Mouse (Mus musculus) telencephalon, adult 2 months (tissue): ENCODE data around the gene Gm10837.

Source experiments
- DNase-seq: peaks from one replicate; pipeline ENCODE4 v3.0.0-alpha.2; 2011; ENCODE audit warnings: low read depth, low spot score

Gm10837 gene

DNA sequence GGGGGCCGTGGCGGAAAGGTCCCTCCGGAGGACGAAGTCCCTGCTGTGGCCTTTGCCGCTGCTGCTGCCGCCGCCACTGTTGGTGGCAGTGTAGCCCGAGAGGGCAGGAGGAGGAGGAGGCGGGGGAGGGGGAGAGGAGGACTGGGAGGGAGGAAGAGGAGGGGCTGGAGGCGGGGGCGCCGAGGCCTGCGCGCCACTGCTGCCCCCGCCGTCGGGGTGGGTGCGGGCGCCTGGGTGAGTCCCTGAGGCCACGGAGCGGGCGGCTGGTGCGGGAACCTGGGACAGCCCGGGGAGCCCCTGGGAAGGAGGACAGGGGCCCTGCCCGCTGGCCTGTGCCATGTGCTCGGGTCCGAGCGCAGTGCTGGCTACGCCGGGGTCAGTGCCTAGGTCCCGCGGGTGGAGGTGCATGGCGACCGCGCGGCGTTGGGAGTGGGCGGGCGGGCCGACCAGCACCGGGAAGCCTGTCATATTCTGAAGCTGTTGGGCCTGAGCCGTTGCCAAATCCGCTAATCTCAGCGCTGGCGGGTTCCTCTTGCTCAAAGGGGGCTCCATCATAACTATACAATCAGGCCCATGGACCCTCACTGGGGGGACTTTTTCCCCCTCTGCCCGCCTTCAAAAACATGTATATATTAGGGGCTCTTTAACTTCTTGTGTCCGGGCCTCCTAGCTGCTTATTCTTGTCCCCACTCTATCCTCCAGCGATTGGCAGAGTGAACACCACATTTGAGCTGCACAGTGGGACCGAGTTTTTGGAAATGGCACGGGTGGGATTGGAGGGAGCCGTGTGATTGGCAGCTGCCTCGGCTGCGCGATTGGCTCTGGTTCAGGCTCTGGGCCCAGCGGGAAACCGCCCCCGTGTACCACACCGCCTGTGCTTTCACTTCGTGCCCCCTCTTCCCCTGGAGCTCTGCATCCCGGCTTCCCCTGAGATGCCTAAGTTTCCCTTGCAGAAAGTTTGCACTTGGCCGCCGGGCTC, 25.3 kb upstream of the Gm10837 start, which contains the start of gene Zic5:
Gene Zic5 (minus strand): TSS at position 915 of the 979 bp plus-strand sequence.
- no peak for DNase-seq

DNA sequence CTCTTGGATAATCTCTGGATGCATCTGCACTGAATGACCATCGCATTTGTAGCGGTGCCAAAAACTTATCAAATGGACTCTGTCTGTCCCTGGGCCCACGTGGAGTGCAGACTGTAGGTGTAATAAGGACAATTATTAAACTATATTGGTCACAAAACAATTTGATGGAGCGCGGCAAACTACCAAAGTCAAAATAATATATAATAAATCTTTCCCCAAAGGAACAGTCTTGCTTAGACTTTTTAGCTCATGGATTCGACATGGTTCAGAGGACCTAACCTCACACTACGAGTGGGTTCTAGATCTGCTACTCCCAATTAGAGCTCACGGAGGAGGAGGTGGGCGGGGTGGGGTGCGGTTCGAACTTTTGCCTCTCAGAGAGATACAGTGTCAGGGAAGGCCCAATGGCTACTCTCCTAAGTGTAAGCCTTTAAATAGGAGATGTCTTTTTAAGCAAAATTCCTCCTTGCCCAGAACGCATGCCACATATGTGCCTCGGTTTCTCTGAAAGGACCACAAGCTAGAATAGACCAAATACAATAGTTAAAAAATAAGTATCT, 24.4 kb upstream of the Gm10837 start:
- DNase-seq, result no peak

DNA sequence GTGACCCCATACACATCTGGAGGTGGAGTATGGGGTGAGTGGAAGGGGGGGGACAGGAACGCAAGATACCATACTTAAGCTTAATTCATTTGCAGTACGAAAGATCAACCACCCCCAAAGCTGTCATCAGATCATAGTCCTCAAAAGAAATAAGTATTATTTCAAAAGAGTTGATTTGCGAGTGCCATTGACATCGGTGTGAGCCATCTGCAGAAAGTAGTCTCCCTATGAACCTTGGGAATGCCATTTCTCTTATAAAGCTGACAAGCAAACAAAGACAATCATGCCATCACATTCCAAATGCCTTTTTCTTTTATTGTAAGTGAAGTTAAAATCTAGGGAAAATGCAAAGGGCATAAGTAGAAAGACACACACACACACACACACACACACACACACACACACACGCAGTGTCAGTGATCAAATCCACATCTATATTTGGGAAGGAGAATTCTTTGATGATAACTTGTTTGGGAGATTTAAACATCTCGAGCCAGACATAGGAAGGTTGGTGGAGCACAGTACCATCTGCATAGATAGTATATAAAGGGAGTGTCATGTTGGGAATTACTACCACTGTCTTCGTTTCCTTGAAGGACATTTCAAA, 23.5 kb upstream of the Gm10837 start:
- no peak for DNase-seq

DNA sequence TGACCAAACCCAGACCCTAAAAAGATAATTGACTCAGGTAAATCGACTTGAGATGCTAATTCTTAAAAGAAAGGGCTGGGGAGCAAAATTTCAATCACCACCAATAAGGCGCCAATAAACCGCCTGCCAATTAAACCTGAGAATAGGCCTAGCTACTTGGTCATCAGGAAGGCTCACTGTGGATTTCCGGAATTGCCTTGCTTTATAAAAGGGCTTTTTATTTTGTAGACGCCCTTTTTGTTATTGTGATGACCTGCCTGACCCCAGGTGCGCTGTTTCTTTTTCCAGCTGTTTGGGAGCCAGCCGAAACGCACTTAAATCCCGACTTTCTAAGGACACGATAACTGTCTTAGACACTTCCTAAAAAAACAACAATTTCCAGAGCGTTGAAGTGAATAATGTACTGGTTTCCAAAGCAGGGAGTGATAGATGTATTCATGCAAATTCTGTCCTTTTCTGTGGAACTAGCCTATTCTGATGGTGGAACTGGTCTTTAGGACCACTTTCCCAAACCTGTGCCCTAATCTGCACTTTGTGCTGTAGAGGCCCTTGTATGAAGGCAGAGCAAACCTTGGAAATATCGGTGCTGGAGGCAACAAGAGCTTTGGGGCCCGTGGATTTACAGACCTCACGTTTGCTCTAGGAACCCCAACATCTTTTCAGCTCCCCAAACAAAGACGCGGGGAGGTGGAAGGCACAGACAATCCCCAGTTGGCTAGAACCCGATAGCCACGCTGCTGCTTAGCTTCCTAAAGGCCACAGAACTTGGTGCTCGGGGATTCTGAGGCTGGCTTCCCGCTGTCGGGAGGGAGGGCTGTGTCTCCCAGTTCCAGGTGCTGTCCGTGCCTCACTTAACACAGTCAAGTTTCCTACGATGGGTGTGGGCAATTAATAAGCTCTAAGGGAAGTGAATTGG, 22.2 kb upstream of the Gm10837 start:
- DNase-seq, result no peak

DNA sequence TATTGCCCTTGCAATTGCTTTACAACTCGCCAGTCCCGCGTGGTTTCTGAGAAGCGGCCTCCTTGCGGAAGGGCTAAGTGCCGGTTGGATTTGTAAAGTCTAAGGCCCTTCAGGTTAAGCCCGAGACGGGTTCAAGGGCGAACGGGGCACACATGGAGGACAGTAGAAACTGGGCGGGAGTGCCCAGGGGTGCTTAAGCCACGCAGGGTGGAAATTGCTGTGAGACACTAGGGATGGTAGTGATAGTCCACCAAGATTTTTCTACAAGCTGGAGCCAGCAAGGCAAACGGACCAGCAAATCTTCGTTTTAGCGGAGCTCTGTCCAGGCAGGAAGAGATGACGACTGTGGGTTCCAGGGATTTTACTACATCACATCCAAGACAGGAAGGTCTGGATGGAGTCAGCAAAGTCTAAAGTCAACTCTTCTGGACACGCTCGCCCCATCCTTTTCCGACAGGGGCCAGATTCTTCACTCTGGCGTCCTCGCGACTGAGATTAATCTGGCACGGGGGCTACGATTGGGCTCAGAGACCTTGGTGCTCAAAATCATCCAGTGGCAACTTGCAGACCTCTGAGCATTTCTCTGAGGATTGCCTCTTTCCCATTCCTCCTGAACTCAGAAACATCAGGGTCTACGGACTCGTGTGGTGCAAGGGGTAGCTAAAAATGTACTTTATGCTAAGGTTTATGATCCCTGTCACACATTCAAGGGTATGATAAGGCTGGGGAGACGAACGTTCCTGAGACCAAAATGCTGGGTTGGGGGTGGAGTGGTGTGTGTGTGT, 21.2 kb upstream of the Gm10837 start:
- DNase-seq, result no peak

DNA sequence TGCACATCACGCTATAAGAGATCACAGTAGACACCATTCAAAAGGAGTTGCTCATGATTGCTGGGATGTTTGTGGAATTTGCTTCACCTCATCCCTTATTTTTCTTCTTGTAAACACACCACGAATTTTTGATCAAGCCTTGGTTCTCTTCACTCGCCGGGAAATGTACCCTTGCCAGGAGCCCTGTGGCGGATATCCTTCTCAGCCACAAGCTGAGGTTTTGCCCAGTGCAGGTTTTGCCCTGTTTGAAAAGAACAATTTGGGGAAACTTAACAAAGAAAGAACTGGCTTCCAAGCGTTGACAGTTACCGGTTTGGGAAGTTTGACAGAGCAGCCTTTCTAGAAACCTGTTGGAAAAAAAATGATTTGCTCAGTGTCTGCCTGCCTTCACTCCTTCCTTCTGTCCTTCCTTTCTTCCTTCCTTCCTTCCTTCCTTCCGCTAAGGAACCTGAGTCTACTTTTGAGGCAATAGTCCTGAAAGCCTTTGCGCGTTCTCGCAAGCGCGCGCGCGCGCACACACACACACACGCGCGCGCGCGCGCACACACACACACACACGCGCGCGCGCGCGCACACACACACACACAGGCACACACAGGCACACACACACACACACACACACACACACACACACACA, 18.8 kb upstream of the Gm10837 start:
- no peak for DNase-seq

DNA sequence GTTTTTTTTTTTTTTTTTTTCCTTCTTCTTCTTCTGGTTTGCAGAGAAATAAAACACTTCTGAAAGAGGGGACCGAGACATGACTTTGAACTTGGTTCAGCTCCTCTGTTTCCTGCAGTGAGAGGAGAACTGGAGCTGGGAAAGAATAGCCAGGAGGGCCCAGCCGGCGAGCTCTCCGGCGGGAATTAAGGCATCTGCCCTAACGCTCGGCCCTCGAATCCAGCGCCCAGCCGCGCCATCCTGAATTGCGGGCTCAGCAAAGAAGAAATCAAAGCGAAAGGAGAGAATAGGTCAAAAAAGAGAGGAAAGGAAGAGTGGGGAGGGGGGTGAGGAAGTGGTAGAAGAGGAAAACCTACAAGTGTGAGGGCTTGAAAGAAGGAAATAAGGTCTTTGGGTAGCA, 18.2 kb upstream of the Gm10837 start:
- no peak for DNase-seq

DNA sequence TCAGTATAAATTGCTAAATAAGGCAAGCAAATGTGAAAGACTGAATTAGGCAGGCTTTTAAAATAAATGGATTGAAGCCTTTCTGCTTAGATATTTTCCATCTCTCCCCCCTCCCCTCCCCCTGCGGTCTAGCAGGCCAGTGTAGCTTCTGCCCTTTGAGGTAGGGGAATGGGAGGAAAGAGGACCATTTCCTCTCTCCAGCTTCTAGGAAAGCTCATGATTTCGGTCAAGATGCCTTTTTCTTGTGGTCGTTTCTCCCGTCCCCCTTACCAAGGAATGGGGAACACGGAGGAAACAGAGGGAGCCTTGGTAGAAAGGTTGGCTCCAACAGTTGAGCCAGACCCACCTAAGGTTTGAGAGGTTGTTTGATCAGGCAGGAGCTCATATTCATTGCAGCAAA, 17.7 kb upstream of the Gm10837 start:
- DNase-seq, result no peak

DNA sequence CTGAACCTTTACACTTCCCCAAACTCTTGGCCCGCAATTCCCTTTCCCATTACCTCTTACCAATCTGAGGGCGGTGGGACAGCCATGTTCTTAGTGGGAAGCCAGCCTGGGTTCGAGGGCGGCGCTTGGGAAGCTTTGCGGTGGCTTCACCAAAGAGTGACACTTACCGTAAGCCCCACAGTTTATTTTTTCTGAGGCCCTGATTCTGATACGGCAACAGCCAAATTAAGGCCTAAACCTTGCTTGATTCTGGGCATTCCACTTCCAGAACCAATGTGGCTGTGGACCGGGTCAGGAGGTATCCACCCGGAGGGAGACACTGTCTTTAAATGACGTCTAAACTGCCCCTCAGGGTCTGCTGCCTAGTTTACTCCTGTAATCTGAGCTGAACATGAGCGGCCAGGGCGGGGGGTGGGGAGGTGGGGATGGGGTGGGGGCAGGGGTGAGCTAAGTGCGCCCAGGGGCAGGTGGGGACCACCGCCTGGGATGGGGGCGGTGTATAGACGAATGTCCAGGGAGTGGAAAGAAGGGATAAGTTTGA, 17.1 kb upstream of the Gm10837 start:
- DNase-seq, result no peak

DNA sequence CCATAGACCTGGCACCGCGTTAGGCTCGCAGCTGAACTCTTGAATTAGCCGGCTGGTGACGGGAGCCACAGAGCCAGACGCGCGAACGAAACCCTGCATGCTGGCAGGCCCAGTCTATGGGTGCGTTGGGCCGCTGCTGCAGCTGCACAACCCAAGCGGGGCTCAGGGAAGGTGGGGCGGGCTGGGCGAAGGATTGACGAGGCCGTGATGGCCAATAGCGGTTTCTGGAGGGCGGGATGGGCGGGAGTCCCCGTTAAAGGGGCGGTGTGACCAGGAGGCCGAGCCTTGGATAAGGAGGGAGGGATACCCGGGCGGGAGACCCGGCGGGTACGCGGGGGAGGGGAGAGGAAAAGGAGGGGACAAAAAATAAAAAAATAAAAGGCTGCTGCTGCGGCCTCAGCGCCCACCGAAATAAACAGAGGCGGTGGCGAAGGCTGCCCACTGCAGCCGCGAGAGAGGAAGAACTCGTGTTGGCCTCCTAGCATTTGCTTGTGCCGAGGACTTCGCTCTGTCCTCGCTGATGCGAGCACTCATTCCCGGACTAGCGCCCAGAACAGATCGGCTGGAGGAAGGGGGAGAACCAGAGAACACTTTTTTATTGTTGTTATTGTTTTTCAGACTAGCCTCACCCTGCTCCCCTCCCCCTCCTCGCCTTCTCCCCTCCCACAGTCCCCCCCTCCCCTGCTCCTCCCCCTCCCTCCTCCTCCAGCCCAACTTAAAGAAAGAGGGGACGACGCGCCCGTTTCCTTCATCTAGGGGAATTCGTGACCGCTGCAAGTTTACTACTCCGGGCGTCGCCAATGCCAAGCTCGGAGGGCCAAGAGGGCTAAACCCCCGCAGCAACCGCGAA, 16.1 kb upstream of the Gm10837 start:
- no peak for DNase-seq

DNA sequence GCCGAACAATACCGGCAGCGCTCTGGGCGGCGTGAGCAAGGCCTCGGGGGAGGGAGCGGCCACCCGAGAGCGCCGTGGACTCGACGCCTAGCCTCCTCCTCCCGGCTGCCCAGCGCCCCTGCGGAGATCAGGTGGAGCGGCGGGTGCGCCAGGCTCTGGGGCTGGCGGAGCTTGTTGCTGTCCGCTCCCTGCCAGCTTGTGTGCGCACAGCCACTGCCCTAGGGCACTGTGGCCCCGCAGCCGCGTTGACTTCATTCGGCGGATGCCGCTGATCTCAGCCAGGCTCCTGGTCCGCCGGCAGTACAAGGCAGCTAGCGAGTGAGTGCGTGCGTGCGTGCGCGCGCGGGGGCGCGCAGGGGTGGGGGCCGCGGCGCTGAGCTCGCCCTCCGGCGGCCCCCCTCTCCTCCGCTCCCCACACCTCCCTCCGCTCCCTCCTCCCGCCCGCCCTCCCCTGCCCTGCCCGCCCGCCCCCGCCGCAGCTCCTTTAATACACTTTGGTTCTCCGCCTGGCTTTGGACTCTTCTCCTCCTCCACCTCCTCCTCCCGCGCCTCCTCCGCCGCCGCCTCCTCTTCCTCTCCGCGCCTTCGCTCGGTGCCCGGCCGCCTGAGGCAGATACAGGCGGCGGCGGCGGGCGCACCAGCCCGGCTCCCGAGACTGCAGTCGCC, 15.4 kb upstream of the Gm10837 start, which contains the start of gene Zic2:
Gene Zic2 (plus strand): TSS at position 545 of the 666 bp plus-strand sequence.
- DNase-seq, result no peak

DNA sequence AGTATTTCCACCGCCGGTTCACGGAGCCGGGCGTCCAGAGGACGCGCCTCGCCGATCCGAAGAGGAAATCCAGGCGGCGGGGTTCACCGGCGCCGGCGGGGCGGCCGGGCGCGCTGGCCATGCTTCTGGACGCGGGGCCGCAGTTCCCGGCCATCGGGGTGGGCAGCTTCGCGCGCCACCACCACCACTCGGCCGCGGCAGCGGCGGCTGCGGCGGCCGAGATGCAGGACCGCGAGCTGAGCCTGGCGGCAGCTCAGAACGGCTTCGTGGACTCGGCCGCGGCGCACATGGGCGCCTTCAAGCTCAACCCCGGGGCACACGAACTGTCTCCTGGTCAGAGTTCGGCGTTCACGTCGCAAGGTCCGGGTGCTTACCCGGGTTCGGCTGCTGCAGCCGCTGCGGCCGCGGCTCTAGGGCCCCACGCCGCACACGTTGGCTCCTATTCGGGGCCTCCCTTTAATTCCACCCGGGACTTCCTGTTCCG, 14.8 kb upstream of the Gm10837 start:
- no peak for DNase-seq

DNA sequence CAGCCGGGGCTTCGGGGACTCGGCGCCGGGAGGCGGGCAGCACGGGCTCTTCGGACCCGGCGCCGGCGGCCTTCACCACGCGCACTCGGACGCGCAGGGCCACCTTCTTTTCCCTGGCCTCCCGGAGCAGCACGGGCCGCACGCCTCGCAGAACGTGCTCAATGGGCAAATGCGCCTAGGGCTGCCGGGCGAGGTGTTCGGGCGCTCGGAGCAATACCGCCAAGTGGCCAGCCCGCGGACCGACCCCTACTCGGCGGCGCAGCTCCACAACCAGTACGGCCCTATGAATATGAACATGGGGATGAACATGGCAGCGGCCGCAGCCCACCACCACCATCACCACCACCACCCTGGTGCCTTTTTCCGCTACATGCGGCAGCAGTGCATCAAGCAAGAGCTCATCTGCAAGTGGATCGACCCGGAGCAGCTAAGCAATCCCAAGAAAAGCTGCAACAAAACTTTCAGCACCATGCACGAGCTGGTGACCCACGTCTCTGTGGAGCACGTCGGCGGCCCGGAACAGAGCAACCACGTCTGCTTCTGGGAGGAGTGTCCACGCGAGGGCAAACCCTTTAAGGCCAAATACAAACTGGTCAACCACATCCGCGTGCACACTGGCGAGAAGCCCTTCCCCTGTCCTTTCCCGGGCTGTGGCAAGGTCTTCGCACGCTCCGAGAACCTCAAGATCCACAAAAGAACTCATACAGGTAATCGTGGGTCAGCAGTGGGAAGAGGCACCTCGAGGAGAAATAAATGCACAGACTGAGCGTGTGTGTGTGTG, 14.2 kb upstream of the Gm10837 start:
- DNase-seq, result no peak

DNA sequence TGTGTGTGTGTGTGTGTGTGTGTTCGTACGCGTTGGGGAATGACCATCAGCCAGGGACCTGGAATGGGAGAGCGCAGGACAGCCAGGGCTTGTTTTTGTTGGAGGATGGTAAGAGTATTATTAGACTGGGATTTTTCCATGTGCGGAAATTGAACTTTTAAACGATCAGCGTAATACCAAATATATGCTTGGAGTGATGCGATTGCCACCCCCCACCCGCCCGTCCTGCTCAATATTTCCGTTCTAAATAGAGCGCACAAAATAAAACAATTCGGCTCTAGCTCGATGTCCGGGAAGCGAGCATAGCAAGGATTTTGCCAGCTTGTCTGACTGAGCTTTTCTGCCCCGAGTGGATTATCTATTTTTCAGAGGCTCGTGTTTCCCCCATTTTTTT, 13.6 kb upstream of the Gm10837 start:
- DNase-seq, result no peak

DNA sequence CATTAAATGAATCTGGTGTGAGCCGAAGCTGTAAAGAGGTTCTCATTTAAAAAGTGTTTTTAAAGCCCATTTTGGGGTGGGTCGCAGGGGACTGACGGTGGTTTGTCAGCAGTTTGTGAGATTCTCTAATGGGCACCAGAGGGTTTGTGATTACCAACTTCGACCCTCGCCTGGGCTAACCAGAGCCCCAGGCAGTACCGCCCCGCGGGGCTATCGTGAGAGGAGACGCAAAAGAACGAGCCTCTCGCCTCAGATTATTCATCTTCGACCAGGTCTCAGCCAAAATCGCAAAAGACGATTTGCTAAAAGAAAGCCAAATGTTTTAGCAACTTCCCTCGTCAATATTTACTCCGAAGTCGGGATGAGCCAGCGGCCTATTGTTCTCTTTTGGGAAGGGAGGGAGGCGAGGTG, 13.1 kb upstream of the Gm10837 start:
- no peak for DNase-seq

DNA sequence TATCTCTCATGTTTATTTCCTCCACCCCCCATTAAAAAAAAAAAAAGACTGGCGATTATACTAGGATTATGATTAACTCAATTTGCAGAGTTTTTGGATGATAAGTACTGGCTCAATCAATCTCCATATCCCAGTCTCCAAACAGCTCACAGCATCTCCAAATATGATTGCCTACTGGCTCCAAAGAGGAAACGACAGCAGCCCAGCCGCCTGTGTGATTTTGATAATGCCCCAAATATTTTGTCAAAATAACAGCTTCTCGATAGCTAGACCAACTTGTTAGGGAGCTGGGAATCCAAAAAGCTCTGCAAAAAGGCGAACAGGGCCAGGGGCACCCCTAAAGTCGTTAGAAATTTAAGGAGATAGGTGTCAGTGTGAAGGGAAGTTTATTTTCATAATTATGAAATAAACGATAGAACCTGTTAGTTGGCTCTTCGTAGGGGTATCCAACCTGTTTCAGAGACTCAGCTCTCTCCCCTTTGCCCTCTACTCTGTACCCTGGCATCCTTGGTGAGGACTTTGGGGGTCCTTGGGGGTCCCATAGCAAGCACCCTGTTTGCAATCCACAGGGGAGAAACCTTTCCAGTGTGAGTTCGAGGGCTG, 12.3 kb upstream of the Gm10837 start:
- no peak for DNase-seq

DNA sequence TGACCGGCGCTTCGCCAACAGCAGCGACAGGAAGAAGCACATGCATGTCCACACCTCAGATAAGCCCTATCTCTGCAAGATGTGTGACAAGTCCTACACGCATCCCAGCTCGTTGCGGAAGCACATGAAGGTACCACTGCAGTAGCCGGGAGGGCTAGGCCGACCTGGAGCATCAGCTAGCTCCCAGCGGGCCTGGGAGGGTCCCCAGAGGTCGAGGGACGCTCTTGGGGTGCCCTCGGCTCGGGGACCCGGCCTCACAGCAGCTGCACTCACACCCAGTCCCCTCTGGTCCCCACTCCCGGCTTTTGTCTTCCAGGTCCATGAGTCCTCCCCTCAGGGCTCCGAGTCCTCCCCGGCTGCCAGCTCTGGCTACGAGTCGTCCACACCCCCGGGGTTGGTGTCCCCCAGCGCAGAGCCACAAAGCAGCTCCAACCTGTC, 11.8 kb upstream of the Gm10837 start:
- DNase-seq, result no peak
